Mouse (Mus musculus) kidney, adult 2 months (tissue): ENCODE measurements around the gene Ercc6l.

Source experiments
- CTCF ChIP-seq: fragments of 200-500 bp; conservative IDR thresholded peaks from 2 replicates; pipeline ENCODE4 v1.5.1; 2011; ENCODE audit warnings: low read depth, mild to moderate bottlenecking, control low read depth, low read length, moderate library complexity, mixed read lengths; ENCODE audit not compliant: insufficient read depth, insufficient read length
- POLR2A ChIP-seq: fragments of 200-500 bp; IDR thresholded peaks from one replicate; pipeline ENCODE4 v1.6.1; 2011; ENCODE audit warnings: low read depth, low read length, control low read depth

GRCm38 (mm10) chrX:102157423-102157791 lies 516 bp upstream of the Ercc6l start:
- TF ChIP-seq CTCF = no peak
- no peak for TF ChIP-seq POLR2A
